Mouse (Mus musculus): ENCODE data around the gene Efcc1.
"Not testable (repeated sequence)": the region's sequence is repeated elsewhere in the genome, so short reads cannot be mapped to it uniquely, and the experiment has no call there.

Gene Efcc1

GRCm38 (mm10) chr6:87744632-87745031 lies 14.0 kb downstream of the Efcc1 start:
- no peak for DNase-seq

DNA sequence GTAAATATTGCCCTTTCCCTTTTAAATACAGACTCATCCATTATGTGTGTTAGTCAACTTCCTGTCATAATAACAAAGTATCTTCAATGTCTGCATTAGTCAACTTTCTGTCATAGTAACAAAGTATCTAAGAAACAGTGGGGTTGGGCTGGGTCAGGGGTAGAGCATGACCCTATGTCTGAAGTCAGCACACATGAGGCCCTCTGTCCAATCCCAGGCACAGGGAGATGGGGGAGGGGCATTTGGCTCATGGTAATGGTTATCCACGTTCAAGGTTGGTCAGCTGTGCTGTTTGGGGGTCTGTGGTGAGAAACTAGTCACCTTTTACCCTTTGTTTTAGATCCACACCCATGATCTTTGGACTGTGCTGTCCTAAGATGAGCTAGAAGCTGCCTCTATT lies 14.6 kb downstream of the Efcc1 start:
- no peak for DNase-seq

DNA sequence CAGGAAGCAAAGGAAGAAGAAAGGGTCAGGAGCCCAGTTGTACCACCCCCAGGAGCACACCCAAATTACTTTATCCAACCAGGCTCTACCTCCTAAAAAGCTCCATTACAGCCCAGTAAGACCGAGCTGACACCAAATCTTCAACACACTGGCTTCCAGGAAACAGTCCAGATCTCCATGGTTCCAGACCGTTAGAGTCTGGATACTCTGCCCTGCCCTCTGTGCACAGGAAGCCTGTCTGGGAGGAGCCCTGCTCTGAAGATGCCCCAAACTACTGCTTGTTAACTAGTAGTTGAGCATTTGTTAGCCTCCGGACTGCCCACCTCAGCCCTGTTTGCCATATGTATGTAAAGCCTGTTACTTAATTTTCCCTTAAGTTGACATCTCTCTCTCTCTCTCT lies 15.4 kb downstream of the Efcc1 start:
- no peak for DNase-seq

GRCm38 (mm10) chr6:87746849-87747248 lies 16.2 kb downstream of the Efcc1 start:
- no peak for DNase-seq

- DNase-seq: no peak
Observed at GRCm38 (mm10) chr6:87748078-87748477, 17.4 kb downstream of the Efcc1 start.

- DNase-seq: no peak
Observed at GRCm38 (mm10) chr6:87748531-87748930, 17.9 kb downstream of the Efcc1 start.

DNA sequence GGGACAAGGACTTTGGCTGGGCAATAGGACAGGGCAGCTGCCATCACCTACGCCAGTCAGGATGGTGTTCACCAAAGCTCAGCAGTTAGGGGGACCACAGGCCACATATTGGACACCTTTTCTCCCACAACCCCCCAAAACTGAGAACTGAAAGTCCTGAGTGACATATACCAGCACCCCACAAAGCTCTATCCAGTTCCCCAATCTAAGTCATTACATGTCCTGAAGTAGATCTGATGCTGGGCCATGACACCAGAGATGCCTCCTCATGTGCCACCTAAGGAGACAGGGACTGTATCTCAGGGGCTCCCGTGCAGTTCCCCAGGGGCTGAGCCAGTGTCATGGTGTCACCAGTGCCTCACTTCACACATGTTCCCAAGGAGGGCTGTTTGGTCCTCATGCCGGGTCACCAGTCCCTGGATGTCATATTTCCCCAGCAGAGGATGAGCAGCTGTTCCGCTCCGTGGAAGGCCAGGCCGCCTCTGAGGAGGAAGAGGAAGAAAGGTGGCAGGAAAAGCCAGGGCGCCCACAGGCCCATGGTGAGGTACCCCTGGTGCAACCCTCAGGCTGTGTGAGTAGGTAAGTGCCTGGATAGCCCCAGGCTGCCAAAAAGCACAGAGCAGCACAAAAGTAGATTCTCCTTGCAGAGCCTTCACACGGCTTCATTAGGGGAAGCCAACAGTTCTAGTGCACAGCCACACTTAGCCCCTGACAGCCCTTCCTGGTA lies 19.7 kb downstream of the Efcc1 start:
- DNase-seq: no peak

DNA sequence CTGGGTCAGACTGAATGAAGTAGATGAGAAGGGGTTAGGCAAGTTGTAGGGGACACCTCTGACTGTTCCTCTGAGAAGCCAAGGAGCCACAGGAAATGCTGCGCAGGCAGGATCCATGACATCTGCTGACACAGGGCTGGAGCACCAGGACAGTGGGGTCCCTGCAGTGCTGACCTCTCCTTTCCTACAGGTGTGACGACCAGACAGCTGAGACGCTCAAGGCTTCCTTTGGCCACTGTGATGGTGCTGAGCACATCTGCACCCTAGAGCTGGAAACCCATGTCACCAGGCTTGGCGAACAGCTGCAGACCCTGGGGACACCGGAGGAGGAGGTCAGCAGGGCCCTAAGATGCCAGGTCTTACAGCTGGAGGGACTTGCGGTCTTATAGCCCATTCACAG lies 20.9 kb downstream of the Efcc1 start:
- DNase-seq: no peak

- no peak for DNase-seq
Observed at GRCm38 (mm10) chr6:87755196-87755595, 24.5 kb downstream of the Efcc1 start.

GRCm38 (mm10) chr6:87756896-87757295 lies 26.2 kb downstream of the Efcc1 start:
- no peak for DNase-seq

DNA sequence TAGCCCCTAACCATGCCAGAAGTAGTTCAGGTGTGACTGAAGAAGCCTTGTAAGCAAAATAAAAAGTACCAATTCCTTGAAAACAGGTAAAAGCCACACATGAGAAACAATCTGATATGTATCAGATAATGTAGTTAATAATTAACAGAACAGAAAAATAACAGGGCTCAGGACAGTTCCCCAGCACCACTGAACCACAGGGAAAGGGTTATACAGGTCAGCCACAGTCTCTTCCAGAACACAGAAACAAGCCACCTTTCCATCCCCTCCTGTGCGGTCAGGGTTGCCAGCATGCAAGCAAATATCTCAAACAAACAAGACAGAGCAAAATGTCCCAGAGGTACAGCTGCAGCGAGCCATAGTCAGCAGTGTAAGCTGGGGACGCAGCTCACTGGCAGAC lies 28.7 kb downstream of the Efcc1 start:
- DNase-seq: no peak

- no peak for DNase-seq
Observed at GRCm38 (mm10) chr6:87759850-87760249, 29.2 kb downstream of the Efcc1 start.

- no peak for DNase-seq
Observed at GRCm38 (mm10) chr6:87762161-87762560, 31.5 kb downstream of the Efcc1 start.

GRCm38 (mm10) chr6:87763376-87764280 lies 33.0 kb downstream of the Efcc1 start:
- DNase-seq: no peak

- DNase-seq: not testable (repeated sequence)
Observed at GRCm38 (mm10) chr6:87764296-87764695, 33.6 kb downstream of the Efcc1 start.

GRCm38 (mm10) chr6:87770626-87771025 lies 40.0 kb downstream of the Efcc1 start:
- DNase-seq: no peak

GRCm38 (mm10) chr6:87774466-87774865 lies 43.8 kb downstream of the Efcc1 start:
- no peak for DNase-seq

- no peak for DNase-seq
Observed at GRCm38 (mm10) chr6:87774909-87775308, 44.2 kb downstream of the Efcc1 start.

DNA sequence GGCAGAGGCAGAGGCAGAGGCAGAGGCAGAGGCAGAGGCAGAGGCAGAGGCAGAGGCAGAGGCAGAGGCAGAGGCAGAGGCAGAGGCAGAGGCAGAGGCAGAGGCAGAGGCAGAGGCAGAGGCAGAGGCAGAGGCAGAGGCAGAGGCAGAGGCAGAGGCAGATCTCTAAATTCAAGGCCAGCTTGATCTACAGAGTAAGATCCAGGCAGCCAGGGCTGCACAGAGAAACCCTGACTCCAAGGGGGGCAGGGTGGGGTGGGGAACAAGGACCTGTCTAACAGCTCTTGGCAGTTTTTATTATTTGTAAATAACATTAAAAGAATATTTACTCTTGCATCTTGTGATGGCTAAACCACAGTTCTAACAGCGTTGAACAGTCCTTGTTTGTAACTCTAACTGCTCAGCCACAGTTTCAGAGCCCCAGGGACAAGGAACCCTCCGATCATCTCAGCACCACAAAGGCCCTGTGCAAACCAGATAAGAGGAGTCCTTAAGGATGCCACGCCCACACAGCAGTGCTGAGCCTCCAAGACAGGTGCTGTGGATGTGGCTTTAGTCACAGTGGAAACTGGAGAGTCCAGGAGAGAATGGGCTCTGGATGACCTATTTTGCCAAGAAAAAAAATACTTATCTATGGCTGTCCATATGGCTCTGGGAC lies 45.0 kb downstream of the Efcc1 start:
- DNase-seq: no peak

DNA sequence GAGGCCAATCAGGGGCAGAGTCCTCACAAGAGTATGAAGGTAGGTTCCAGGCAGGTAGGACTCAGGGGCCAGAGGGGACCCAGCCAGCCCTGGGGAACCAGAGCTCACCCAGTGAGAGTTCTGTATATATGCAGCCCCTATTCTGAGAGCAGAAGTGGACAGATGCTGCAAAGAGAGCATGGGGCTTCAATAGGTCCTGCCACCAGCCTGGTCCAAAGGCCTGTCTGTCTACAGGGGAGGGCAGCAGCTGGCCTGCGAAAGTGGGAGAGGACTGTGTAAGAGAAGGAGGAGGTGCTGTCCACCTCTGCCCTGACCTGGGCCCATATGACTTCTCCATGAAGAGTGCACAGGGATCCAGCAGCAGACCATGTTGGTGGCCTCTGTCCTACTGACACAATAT lies 46.0 kb downstream of the Efcc1 start:
- no peak for DNase-seq

DNA sequence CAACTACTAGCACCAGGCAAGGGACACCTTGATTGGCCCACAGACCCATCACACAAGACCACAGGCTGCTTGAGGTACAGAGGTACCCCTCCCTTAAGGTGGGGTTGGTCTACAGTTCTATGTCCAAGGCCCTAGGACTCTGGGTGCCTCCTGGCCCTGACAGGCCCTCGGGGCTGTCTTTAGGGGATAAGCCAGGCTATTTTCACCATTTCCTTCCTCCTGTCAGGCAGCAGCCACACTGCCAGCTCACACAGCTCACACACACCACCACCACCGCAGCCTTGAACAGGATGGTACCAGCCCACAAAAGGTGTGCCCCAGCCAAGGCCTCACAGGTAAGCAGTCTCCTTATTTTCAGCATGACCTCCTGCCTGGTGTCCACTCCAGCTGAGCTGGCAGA lies 47.2 kb downstream of the Efcc1 start, which contains the start of gene Gp9:
Gp9 (plus strand) TSS at position 231 of the 400 bp plus-strand sequence.
- no peak for DNase-seq

DNA sequence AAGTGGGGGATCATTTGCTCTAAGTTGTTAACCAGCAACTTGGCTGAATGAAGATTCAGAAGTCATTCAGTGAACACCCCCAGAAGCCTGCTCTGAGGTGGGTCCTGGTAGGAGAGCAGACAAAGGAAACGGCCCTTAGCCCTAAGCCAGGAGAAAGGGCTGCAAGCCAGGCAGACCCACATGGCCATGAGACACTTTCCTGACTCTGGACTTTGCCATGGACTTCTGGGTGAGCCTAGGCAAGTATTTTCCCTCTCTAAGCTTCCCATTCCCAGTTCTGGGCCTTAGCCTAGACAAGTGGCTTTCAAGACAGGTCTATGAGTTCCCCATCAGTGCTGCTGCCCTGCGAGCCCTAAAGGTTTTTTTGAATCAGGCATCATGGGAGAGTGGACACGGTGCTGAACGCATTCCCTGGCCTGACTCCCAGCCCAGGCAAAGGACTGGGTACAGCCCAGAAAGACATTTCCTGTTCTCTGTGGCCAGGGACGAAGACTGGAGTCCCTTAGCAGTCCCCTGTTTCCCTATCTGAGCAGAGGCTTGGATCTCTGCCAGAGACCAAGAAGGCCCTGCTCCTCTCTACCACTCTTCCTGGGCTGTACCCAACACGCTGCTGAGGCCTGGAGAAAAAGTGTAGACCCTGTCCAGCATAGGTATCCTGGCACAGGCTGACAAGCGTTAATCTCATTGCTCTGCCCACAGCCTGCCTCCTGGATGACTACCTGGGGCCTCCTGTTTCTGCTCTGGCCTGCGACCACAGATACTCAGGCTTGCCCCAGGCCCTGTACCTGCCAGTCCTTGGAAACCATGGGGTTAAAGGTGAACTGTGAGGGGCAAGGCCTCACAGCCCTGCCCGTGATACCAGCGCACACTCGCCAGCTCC lies 47.9 kb downstream of the Efcc1 start:
- DNase-seq: no peak
